Mouse (Mus musculus) stomach, embryonic 16.5 days (tissue): ENCODE measurements around the gene Asb8. TPM values are rescaled to one million over a fixed set of nuclear protein-coding genes. Genes with fewer than 3 reads are reported as not detected.
A peak's percentile ranks its signal among the peaks of the same experiment; 100 is the strongest.

Experiments
- ATAC-seq: fragments of 200-750 bp; cut with Nextera tagmentation; 2 replicates; pipeline ENCODE4 v1.8.0; 2017; ENCODE audit warnings: moderate number of reproducible peaks, moderate TSS enrichment; ENCODE audit not compliant: insufficient read depth, low FRiP score
- H3K27ac ChIP-seq: fragments of 300-500 bp; sonication (generic); 2 replicates; pipeline ENCODE4 v1.5.1; 2014; ENCODE audit warnings: low read length
- H3K27me3 ChIP-seq: fragments of 300-500 bp; sonication (generic); 2 replicates; pipeline ENCODE4 v1.6.1; 2014; ENCODE audit warnings: low read length, control low read depth, mixed read lengths; ENCODE audit not compliant: control insufficient read depth, insufficient read depth
- H3K36me3 ChIP-seq: fragments of 300-500 bp; sonication (generic); 2 replicates; pipeline ENCODE4 v1.6.1; 2014; ENCODE audit warnings: low read length; ENCODE audit not compliant: control insufficient read depth, insufficient read depth
- H3K4me1 ChIP-seq: fragments of 300-500 bp; sonication (generic); 2 replicates; pipeline ENCODE4 v1.6.1; 2014; ENCODE audit warnings: low read length, control low read depth, mixed read lengths; ENCODE audit not compliant: control insufficient read depth, insufficient read depth
- H3K4me2 ChIP-seq: fragments of 300-500 bp; sonication (generic); 2 replicates; pipeline ENCODE4 v1.6.1; 2014; ENCODE audit warnings: low read depth, low read length, mixed read lengths
- H3K4me3 ChIP-seq: fragments of 300-500 bp; sonication (generic); replicated peaks from 2 replicates; pipeline ENCODE4 v1.5.1; 2014; ENCODE audit warnings: mild to moderate bottlenecking, low read length
- H3K9ac ChIP-seq: fragments of 300-500 bp; sonication (generic); 2 replicates; pipeline ENCODE4 v1.6.1; 2014; ENCODE audit warnings: low read length
- H3K9me3 ChIP-seq: fragments of 300-500 bp; sonication (generic); replicated peaks from 2 replicates; pipeline ENCODE4 v1.6.1; 2016; ENCODE audit warnings: low read length, control low read depth; ENCODE audit not compliant: control insufficient read depth
- WGBS: fragments of 180-500 bp; shearing (Covaris S2); extraction: QIAGEN DNeasy Blood & Tissue Kit; methylation state at CpG from one replicate; pipeline ENCODE4 v1.1.7; 2014; 5-methylcytosine and 5-hydroxymethylcytosine counted together
- polyA plus RNA-seq: library from polyadenylated mRNA; unstranded; fragments of >200 nt; fragmentation: Nextera tagmentation; extraction: Ambion mirVana; gene quantifications from 2 replicates; pipeline ENCODE4 v1.2.1, GENCODE M21; 2015

Asb8 gene
- 45.8 and 46.4 TPM in 2 replicates for polyA plus RNA-seq

- H3K27me3 ChIP-seq, result peaks cover 50% of the 10 kb centered on the region
- peaks cover 12% of the 10 kb centered on the region for H3K4me1 ChIP-seq
- no peak within 1 kb of the TSS for H3K27ac ChIP-seq
- no peaks in the 10 kb centered on the region for H3K9me3 ChIP-seq
- no peak for ATAC-seq
- H3K9ac ChIP-seq, result no peak within 1 kb of the TSS
- no peak within 1 kb of the TSS for H3K4me2 ChIP-seq
- WGBS, result 84% methylated on average over 5 of the region's 5 CpGs
- H3K36me3 ChIP-seq, result no peaks in the 10 kb centered on the region
- no peak within 1 kb of the TSS for H3K4me3 ChIP-seq
Measured at GRCm38 (mm10) chr15:98165525-98165924, at the start of gene Asb8. Gene Asb8, minus strand, starts transcription at chr15:98165625.

GRCm38 (mm10) chr15:98214130-98214529 is 48.7 kb upstream of the Asb8 start:
- ATAC-seq, result no peak
- H3K9ac ChIP-seq, result no peak overlapping the region
- H3K4me3 ChIP-seq, result no peak overlapping the region
- H3K27me3 ChIP-seq, result no peaks in the 10 kb centered on the region
- H3K4me1 ChIP-seq, result no peaks in the 10 kb centered on the region
- H3K4me2 ChIP-seq, result no peak overlapping the region
- H3K36me3 ChIP-seq, result no peaks in the 10 kb centered on the region
- H3K9me3 ChIP-seq, result no peaks in the 10 kb centered on the region
- 60% methylated on average over 5 of the region's 5 CpGs for WGBS
- H3K27ac ChIP-seq, result no peak overlapping the region

GRCm38 (mm10) chr15:98213336-98213870 is 48.0 kb upstream of the Asb8 start:
- no peaks in the 10 kb centered on the region for H3K9me3 ChIP-seq
- no peaks in the 10 kb centered on the region for H3K27me3 ChIP-seq
- H3K27ac ChIP-seq, result no peak overlapping the region
- no peak overlapping the region for H3K4me3 ChIP-seq
- H3K36me3 ChIP-seq, result no peaks in the 10 kb centered on the region
- no peak overlapping the region for H3K4me2 ChIP-seq
- no peak for ATAC-seq
- H3K4me1 ChIP-seq, result no peaks in the 10 kb centered on the region
- no peak overlapping the region for H3K9ac ChIP-seq
- 68% methylated on average over 5 of the region's 5 CpGs for WGBS

- no peak overlapping the region for H3K9ac ChIP-seq
- no peak overlapping the region for H3K27ac ChIP-seq
- no peaks in the 10 kb centered on the region for H3K27me3 ChIP-seq
- WGBS, result 71% methylated on average over 7 of the region's 7 CpGs
- H3K4me2 ChIP-seq, result no peak overlapping the region
- H3K36me3 ChIP-seq, result no peaks in the 10 kb centered on the region
- ATAC-seq, result no peak
- H3K4me1 ChIP-seq, result no peaks in the 10 kb centered on the region
- H3K9me3 ChIP-seq, result no peaks in the 10 kb centered on the region
- H3K4me3 ChIP-seq, result no peak overlapping the region
Measured at GRCm38 (mm10) chr15:98209676-98210075, 44.3 kb upstream of the Asb8 start.

- ATAC-seq, result no peak
- Histone ChIP-seq H3K36me3 (no peaks in the 10 kb centered on the region), H3K4me2 (no peak within 1 kb of the TSS), H3K27me3 (no peaks in the 10 kb centered on the region), H3K27ac (no peak within 1 kb of the TSS), H3K4me1 (no peaks in the 10 kb centered on the region), H3K4me3 (no peak within 1 kb of the TSS), H3K9ac (no peak within 1 kb of the TSS), H3K9me3 (no peaks in the 10 kb centered on the region)
- WGBS, result 56% methylated on average over 3 of the region's 3 CpGs
Measured at GRCm38 (mm10) chr15:98195442-98195841, 30.0 kb upstream of the Asb8 start, which contains the start of gene Olfr288. Gene Olfr288, minus strand, starts transcription at chr15:98195542.

GRCm38 (mm10) chr15:98184456-98184855 is 19.0 kb upstream of the Asb8 start:
- WGBS, result 48% methylated on average over 4 of the region's 4 CpGs
- no peaks in the 10 kb centered on the region for H3K9me3 ChIP-seq
- no peak overlapping the region for H3K4me2 ChIP-seq
- H3K9ac ChIP-seq, result no peak overlapping the region
- no peaks in the 10 kb centered on the region for H3K27me3 ChIP-seq
- peaks cover 4% of the 10 kb centered on the region; the same call in 1 of the 2 replicates for H3K4me1 ChIP-seq
- H3K36me3 ChIP-seq, result no peaks in the 10 kb centered on the region
- ATAC-seq, result no peak
- H3K27ac ChIP-seq, result no peak overlapping the region
- H3K4me3 ChIP-seq, result no peak overlapping the region

GRCm38 (mm10) chr15:98181856-98182570 is 16.6 kb upstream of the Asb8 start:
- Histone ChIP-seq H3K9me3 (no peaks in the 10 kb centered on the region), H3K27me3 (no peaks in the 10 kb centered on the region), H3K4me3 (no peak overlapping the region), H3K36me3 (no peaks in the 10 kb centered on the region), H3K9ac (no peak overlapping the region), H3K4me2 (peak overlapping the region; percentile 74; the same call in 1 of the 2 replicates), H3K4me1 (peaks cover 4% of the 10 kb centered on the region; the same call in 1 of the 2 replicates), H3K27ac (no peak overlapping the region)
- WGBS, result 63% methylated on average over 12 of the region's 12 CpGs
- ATAC-seq, result no peak

GRCm38 (mm10) chr15:98181132-98181711 is 15.8 kb upstream of the Asb8 start:
- peak overlapping the region; percentile 62 for H3K4me3 ChIP-seq
- H3K36me3 ChIP-seq, result no peaks in the 10 kb centered on the region
- H3K9ac ChIP-seq, result peak overlapping the region; percentile 56
- 0% methylated on average over 30 of the region's 30 CpGs for WGBS
- peak overlapping the region; percentile 74 for H3K4me2 ChIP-seq
- peak; percentile 97 for ATAC-seq
- peaks cover 4% of the 10 kb centered on the region; the same call in 1 of the 2 replicates for H3K4me1 ChIP-seq
- H3K27ac ChIP-seq, result 0 out of 2 replicates have a peak overlapping the region, but pooled peaks have one; percentile 17
- no peaks in the 10 kb centered on the region for H3K27me3 ChIP-seq
- H3K9me3 ChIP-seq, result no peaks in the 10 kb centered on the region

GRCm38 (mm10) chr15:98180567-98181131 is 15.2 kb upstream of the Asb8 start:
- Histone ChIP-seq H3K27ac (0 out of 2 replicates have a peak overlapping the region, but pooled peaks have one; percentile 17), H3K4me2 (peak overlapping the region; percentile 74), H3K9me3 (no peaks in the 10 kb centered on the region), H3K4me3 (peak overlapping the region; percentile 62), H3K9ac (peak overlapping the region; percentile 56), H3K27me3 (no peaks in the 10 kb centered on the region), H3K36me3 (no peaks in the 10 kb centered on the region), H3K4me1 (peaks cover 4% of the 10 kb centered on the region; the same call in 1 of the 2 replicates)
- no peak for ATAC-seq
- WGBS, result 6% methylated on average over 26 of the region's 26 CpGs
